Mouse (Mus musculus) Patski (cell line): Measurements from ENCODE around the gene Cited4. TPM values are rescaled to one million over a fixed set of nuclear protein-coding genes. Genes with fewer than 3 reads are reported as not detected.

ENCODE experiments used
- ATAC-seq: fragments of 100-300 bp; one replicate; pipeline ENCODE4 v1.8.0; 2021
- CTCF ChIA-PET: fragments of 350-600 bp; sonication (Branson Sonifier 250); formaldehyde crosslinking; loops from one replicate; lab custom pipeline; 2022; ENCODE audit warnings: inconsistent platforms; lab: Charles Lee
- POLR2A ChIA-PET: fragments of 350-600 bp; sonication (Branson Sonifier 250); formaldehyde crosslinking; loops from one replicate; lab custom pipeline; 2022; ENCODE audit warnings: antibody characterized with exemption, inconsistent platforms; lab: Charles Lee
- DNase-seq: peaks from one replicate; pipeline ENCODE4 v3.0.0-alpha.2; 2011; ENCODE audit warnings: low read depth, low spot score
- H3K27me3 ChIP-seq: fragments of 371-371 bp; one replicate; pipeline ENCODE4 v1.5.1; 2021
- CTCF ChIP-seq: fragments of 100-300 bp; IDR thresholded peaks from one replicate; pipeline ENCODE4 v1.5.1; 2021
- in situ Hi-C: fragments of 300-500 bp; cut with MboI; formaldehyde crosslinking; loops from 3 replicates; pipeline ENCODE4 v1.11.1; 2018; ENCODE audit warnings: low pct_unique_long_range_greater_than_20kb, mixed read lengths
- polyA plus RNA-seq: library from polyadenylated mRNA; unstranded; gene quantifications from one replicate; pipeline ENCODE4 v1.2.3, GENCODE M21; 2021

Cited4 gene
- polyA plus RNA-seq, 1 experiment from 2014 or later = 0.10 TPM

- ATAC-seq = no peak
- POLR2A ChIA-PET = no interaction called here
- no peak for DNase-seq
- CTCF ChIA-PET = no interaction called here
- in situ Hi-C loops = no loop called here
- H3K27me3 ChIP-seq = peaks cover 10% of the 10 kb centered on the region
- TF ChIP-seq CTCF = no peak
These were observed 36.1 kb downstream of the Cited4 start for GRCm38 (mm10) chr4:120702511-120702910.

GRCm38 (mm10) chr4:120712236-120712635 lies 45.9 kb downstream of the Cited4 start:
- no peak for TF ChIP-seq CTCF
- in situ Hi-C loops = no loop called here
- peaks cover 8% of the 10 kb centered on the region for H3K27me3 ChIP-seq
- ChIA-PET CTCF (interaction anchor here (1.0 kb wide), 1 partner anchor 12 kb away, joined by 3 read pairs; no protein-coding TSS in a partner anchor), POLR2A (no interaction called here)
- no peak for ATAC-seq
- no peak for DNase-seq

GRCm38 (mm10) chr4:120713021-120713420 lies 46.6 kb downstream of the Cited4 start:
- ATAC-seq = no peak
- TF ChIP-seq CTCF = no peak
- in situ Hi-C loops = no loop called here
- no peak for DNase-seq
- ChIA-PET POLR2A (no interaction called here), CTCF (interaction anchor here (1.0 kb wide), 1 partner anchor 11 kb away, joined by 3 read pairs; no protein-coding TSS in a partner anchor)
- H3K27me3 ChIP-seq = peaks cover 8% of the 10 kb centered on the region

- CTCF ChIA-PET = no interaction called here
- ATAC-seq = no peak
- peaks cover 3% of the 10 kb centered on the region for H3K27me3 ChIP-seq
- POLR2A ChIA-PET = no interaction called here
- in situ Hi-C loops = no loop called here
- DNase-seq = no peak
- TF ChIP-seq CTCF = no peak
These were observed 47.6 kb downstream of the Cited4 start for GRCm38 (mm10) chr4:120713856-120714497.

- H3K27me3 ChIP-seq = no peaks in the 10 kb centered on the region
- CTCF ChIA-PET = no interaction called here
- POLR2A ChIA-PET = no interaction called here
- TF ChIP-seq CTCF = no peak
- in situ Hi-C loops = no loop called here
- no peak for DNase-seq
- ATAC-seq = no peak
These were observed 49.8 kb downstream of the Cited4 start for GRCm38 (mm10) chr4:120716141-120716571.

GRCm38 (mm10) chr4:120716765-120717164 lies 50.4 kb downstream of the Cited4 start:
- ChIA-PET CTCF (no interaction called here), POLR2A (no interaction called here)
- in situ Hi-C loops = no loop called here
- no peak for DNase-seq
- TF ChIP-seq CTCF = no peak
- no peak for ATAC-seq
- no peaks in the 10 kb centered on the region for H3K27me3 ChIP-seq

Other genes with a start within 250 kb of the Cited4 start
- gene Slfnl1, start 134.3 kb upstream of the Cited4 start, polyA plus RNA-seq = 0.64 TPM
- 130 TPM for gene Ctps, start 96.3 kb upstream of the Cited4 start, polyA plus RNA-seq
- gene Gm8439, start 77.8 kb upstream of the Cited4 start, polyA plus RNA-seq = not detected
- 0.12 TPM for gene Kcnq4, start 82.0 kb downstream of the Cited4 start, polyA plus RNA-seq
- gene Nfyc, start 165.0 kb downstream of the Cited4 start, polyA plus RNA-seq = 52.8 TPM
- not detected for gene Rims3, start 188.2 kb downstream of the Cited4 start, polyA plus RNA-seq